Mouse (Mus musculus): ENCODE results near the gene Olfr618.

Olfr618 gene

GRCm38 (mm10) chr7:103636795-103637194 is 46.9 kb downstream of the Olfr618 start:
- Histone ChIP-seq H3K4me3 (replicated peaks; ENCODE audit: low read length) (no peak overlapping the region), H3K9me3 (ENCODE audit: low read length) (no peaks in the 10 kb centered on the region), H3K4me1 (replicated peaks; ENCODE audit: low read depth, low read length) (no peaks in the 10 kb centered on the region), H3K27me3 (ENCODE audit: insufficient read depth, low read length) (no peaks in the 10 kb centered on the region), H3K36me3 (ENCODE audit: insufficient read depth, low read length) (no peaks in the 10 kb centered on the region)
- TF ChIP-seq POU5F1 (IDR thresholded peaks at IDR 0.05; ENCODE audit: borderline replicate concordance, low read length): no peak
- no peak for TF ChIP-seq CTCF (conservative IDR thresholded peaks at IDR 0.05; ENCODE audit: low read length)
- TF ChIP-seq NANOG (IDR thresholded peaks at IDR 0.05; ENCODE audit: borderline replicate concordance, low read length): no peak

DNA sequence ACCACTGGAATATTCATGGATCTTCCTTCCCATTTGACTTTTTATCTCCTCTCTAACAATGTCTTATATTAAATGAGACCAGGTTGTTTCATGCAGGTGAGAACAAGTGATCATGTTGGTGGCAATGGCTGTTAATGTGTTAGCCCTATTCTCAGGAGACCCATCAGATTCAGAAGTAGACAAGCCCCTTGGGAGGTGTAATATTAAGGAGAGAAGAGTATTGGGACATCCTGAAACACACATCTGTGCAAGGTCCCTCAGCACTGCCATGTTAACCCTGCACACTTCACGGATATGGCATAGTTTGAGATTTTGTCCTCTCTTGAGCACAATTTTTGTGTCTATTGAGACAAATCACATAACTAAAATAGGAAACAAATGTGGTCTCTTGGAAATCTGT is 52.7 kb downstream of the Olfr618 start, which contains the start of gene Olfr622:
Gene Olfr622 (minus strand): TSS at position 101 of the 400 bp plus-strand sequence.
- Histone ChIP-seq H3K4me3 (replicated peaks; ENCODE audit: low read length) (no peak within 1 kb of the TSS), H3K4me1 (replicated peaks; ENCODE audit: low read depth, low read length) (no peaks in the 10 kb centered on the region), H3K9me3 (ENCODE audit: low read length) (no peaks in the 10 kb centered on the region), H3K36me3 (ENCODE audit: insufficient read depth, low read length) (no peaks in the 10 kb centered on the region), H3K27me3 (ENCODE audit: insufficient read depth, low read length) (no peaks in the 10 kb centered on the region)
- no peak for TF ChIP-seq NANOG (IDR thresholded peaks at IDR 0.05; ENCODE audit: borderline replicate concordance, low read length)
- no peak for TF ChIP-seq POU5F1 (IDR thresholded peaks at IDR 0.05; ENCODE audit: borderline replicate concordance, low read length)
- no peak for TF ChIP-seq CTCF (conservative IDR thresholded peaks at IDR 0.05; ENCODE audit: low read length)

DNA sequence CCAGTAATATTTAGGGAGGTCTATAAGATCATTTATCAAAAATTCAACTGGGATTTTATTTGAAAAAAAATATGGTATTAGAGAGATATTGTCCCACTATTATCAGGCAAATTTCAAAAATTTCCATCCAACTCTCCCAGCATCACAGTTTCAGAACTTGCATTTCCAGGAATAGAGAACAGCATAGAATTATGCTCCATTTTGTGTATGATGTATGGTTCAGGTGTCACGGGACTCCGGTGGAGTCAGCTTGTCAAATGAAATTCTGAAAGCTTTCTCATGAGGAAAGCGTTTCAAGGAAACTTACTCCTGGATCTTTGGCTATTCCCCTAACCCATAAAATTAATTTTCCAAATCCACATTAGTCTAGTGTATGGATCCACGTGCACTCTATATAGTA is 54.2 kb downstream of the Olfr618 start:
- Histone ChIP-seq H3K9me3 (ENCODE audit: low read length) (no peaks in the 10 kb centered on the region), H3K27me3 (ENCODE audit: insufficient read depth, low read length) (no peaks in the 10 kb centered on the region), H3K4me1 (replicated peaks; ENCODE audit: low read depth, low read length) (no peaks in the 10 kb centered on the region), H3K4me3 (replicated peaks; ENCODE audit: low read length) (no peak overlapping the region), H3K36me3 (ENCODE audit: insufficient read depth, low read length) (no peaks in the 10 kb centered on the region)
- TF ChIP-seq NANOG (IDR thresholded peaks at IDR 0.05; ENCODE audit: borderline replicate concordance, low read length) (no peak), CTCF (conservative IDR thresholded peaks at IDR 0.05; ENCODE audit: low read length) (no peak), POU5F1 (IDR thresholded peaks at IDR 0.05; ENCODE audit: borderline replicate concordance, low read length) (no peak)

Data from E14TG2a.4 (cell line).